Mouse (Mus musculus): ENCODE measurements around the gene Prodh2.
A peak's percentile ranks its signal among the peaks of the same experiment; 100 is the strongest.
"Not testable (repeated sequence)": the region's sequence is repeated elsewhere in the genome, so short reads cannot be mapped to it uniquely, and the experiment has no call there.

The Prodh2 gene

GRCm38 (mm10) chr7:30490251-30490956 lies 3.0 kb upstream of the Prodh2 start:
- DNase-seq (ENCODE audit: low spot score in 2 of 2) = peak in 1 of 2 experiments; percentile 51

- DNase-seq (ENCODE audit: low spot score in 2 of 2) = no peak
These were observed 2.5 kb upstream of the Prodh2 start for GRCm38 (mm10) chr7:30490957-30491307.

- peak in 1 of 2 experiments; percentile 64 for DNase-seq (ENCODE audit: low spot score in 2 of 2)
These were observed 657 bp upstream of the Prodh2 start for GRCm38 (mm10) chr7:30492765-30493164.

GRCm38 (mm10) chr7:30495506-30496042 lies 2.2 kb downstream of the Prodh2 start:
- DNase-seq (ENCODE audit: low spot score in 2 of 2) = not testable (repeated sequence)

- not testable (repeated sequence) for DNase-seq (ENCODE audit: low spot score in 2 of 2)
These were observed 7.7 kb downstream of the Prodh2 start for GRCm38 (mm10) chr7:30501159-30501558.

GRCm38 (mm10) chr7:30508061-30508460 lies 14.6 kb downstream of the Prodh2 start:
- DNase-seq (ENCODE audit: low spot score in 2 of 2) = no peak

- DNase-seq (ENCODE audit: low spot score in 2 of 2) = no peak
These were observed 21.8 kb downstream of the Prodh2 start for GRCm38 (mm10) chr7:30515003-30515760.

GRCm38 (mm10) chr7:30518325-30518724 lies 24.9 kb downstream of the Prodh2 start:
- no peak for DNase-seq (ENCODE audit: low spot score in 2 of 2)

GRCm38 (mm10) chr7:30520396-30520795 lies 27.0 kb downstream of the Prodh2 start:
- DNase-seq (ENCODE audit: low spot score in 2 of 2) = no peak

GRCm38 (mm10) chr7:30520856-30521255 lies 27.4 kb downstream of the Prodh2 start:
- no peak for DNase-seq (ENCODE audit: low spot score in 2 of 2)

GRCm38 (mm10) chr7:30522871-30523270 lies 29.4 kb downstream of the Prodh2 start:
- DNase-seq (ENCODE audit: low spot score in 2 of 2) = no peak

- no peak for DNase-seq (ENCODE audit: low spot score in 2 of 2)
These were observed 31.1 kb downstream of the Prodh2 start for GRCm38 (mm10) chr7:30524487-30524886.

- no peak for DNase-seq (ENCODE audit: low spot score in 2 of 2)
These were observed 32.5 kb downstream of the Prodh2 start for GRCm38 (mm10) chr7:30525954-30526353.

- DNase-seq (ENCODE audit: low spot score in 2 of 2) = no peak
These were observed 33.0 kb downstream of the Prodh2 start for GRCm38 (mm10) chr7:30526399-30526798.

GRCm38 (mm10) chr7:30526981-30527380 lies 33.6 kb downstream of the Prodh2 start:
- DNase-seq (ENCODE audit: low spot score in 2 of 2) = no peak

- peak; percentile 50 to 64 for DNase-seq (ENCODE audit: low spot score in 2 of 2)
These were observed 37.9 kb downstream of the Prodh2 start for GRCm38 (mm10) chr7:30531291-30531815.

- no peak for DNase-seq (ENCODE audit: low spot score in 2 of 2)
These were observed 39.5 kb downstream of the Prodh2 start for GRCm38 (mm10) chr7:30532931-30533330.

- DNase-seq (ENCODE audit: low spot score in 2 of 2) = no peak
These were observed 40.7 kb downstream of the Prodh2 start for GRCm38 (mm10) chr7:30533941-30534632.

- DNase-seq (ENCODE audit: low spot score in 2 of 2) = peak; percentile 95 to 96
These were observed 41.5 kb downstream of the Prodh2 start, which contains the start of gene Arhgap33 for GRCm38 (mm10) chr7:30534633-30535577. TSS of gene Arhgap33 (minus strand) at chr7:30535060.

- DNase-seq (ENCODE audit: low spot score in 2 of 2) = no peak
These were observed 47.1 kb downstream of the Prodh2 start for GRCm38 (mm10) chr7:30540572-30540971.

- no peak for DNase-seq (ENCODE audit: low spot score in 2 of 2)
These were observed 50.9 kb downstream of the Prodh2 start for GRCm38 (mm10) chr7:30544327-30544726.

Data from frontal cortex, postnatal 14 days (tissue).